Mouse (Mus musculus): ENCODE measurements around the gene Actr10.

The Actr10 gene

GRCm38 (mm10) chr12:70967581-70967980 is 29.9 kb downstream of the Actr10 start:
- no peak for DNase-seq (ENCODE audit: low read depth, low spot score)

GRCm38 (mm10) chr12:70968141-70968790 is 30.6 kb downstream of the Actr10 start:
- peak; percentile 34 for DNase-seq (ENCODE audit: low read depth, low spot score)

GRCm38 (mm10) chr12:70968791-70969307 is 31.2 kb downstream of the Actr10 start:
- DNase-seq (ENCODE audit: low read depth, low spot score): peak; percentile 81

- peak; percentile 84 for DNase-seq (ENCODE audit: low read depth, low spot score)
Observed at GRCm38 (mm10) chr12:70969485-70970184, 32.0 kb downstream of the Actr10 start.

- no peak for DNase-seq (ENCODE audit: low read depth, low spot score)
Observed at GRCm38 (mm10) chr12:70973831-70974230, 36.2 kb downstream of the Actr10 start.

GRCm38 (mm10) chr12:70974441-70975266 is 37.0 kb downstream of the Actr10 start, which contains the start of gene Psma3:
Gene Psma3, plus strand, starts transcription at chr12:70974621.
- peak; percentile 97 for DNase-seq (ENCODE audit: low read depth, low spot score)

- no peak for DNase-seq (ENCODE audit: low read depth, low spot score)
Observed at GRCm38 (mm10) chr12:70975406-70975805, 37.7 kb downstream of the Actr10 start.

- DNase-seq (ENCODE audit: low read depth, low spot score): no peak
Observed at GRCm38 (mm10) chr12:70975891-70976290, 38.2 kb downstream of the Actr10 start.

GRCm38 (mm10) chr12:70978345-70978744 is 40.7 kb downstream of the Actr10 start:
- no peak for DNase-seq (ENCODE audit: low read depth, low spot score)

GRCm38 (mm10) chr12:70984855-70985550 is 47.3 kb downstream of the Actr10 start:
- no peak for DNase-seq (ENCODE audit: low read depth, low spot score)

GRCm38 (mm10) chr12:70997225-70997624 is 59.6 kb downstream of the Actr10 start:
- DNase-seq (ENCODE audit: low read depth, low spot score): no peak

GRCm38 (mm10) chr12:70999423-70999903 is 61.8 kb downstream of the Actr10 start:
- DNase-seq (ENCODE audit: low read depth, low spot score): peak; percentile 48

- DNase-seq (ENCODE audit: low read depth, low spot score): no peak
Observed at GRCm38 (mm10) chr12:71000344-71000743, 62.7 kb downstream of the Actr10 start.

GRCm38 (mm10) chr12:71001456-71001855 is 63.8 kb downstream of the Actr10 start:
- no peak for DNase-seq (ENCODE audit: low read depth, low spot score)

GRCm38 (mm10) chr12:71003760-71004426 is 66.2 kb downstream of the Actr10 start:
- no peak for DNase-seq (ENCODE audit: low read depth, low spot score)

- no peak for DNase-seq (ENCODE audit: low read depth, low spot score)
Observed at GRCm38 (mm10) chr12:71006141-71006540, 68.5 kb downstream of the Actr10 start.

GRCm38 (mm10) chr12:71006901-71007300 is 69.2 kb downstream of the Actr10 start:
- DNase-seq (ENCODE audit: low read depth, low spot score): no peak

- DNase-seq (ENCODE audit: low read depth, low spot score): no peak
Observed at GRCm38 (mm10) chr12:71009769-71010168, 72.1 kb downstream of the Actr10 start.
